Mouse (Mus musculus) heart, adult 2 months (tissue): ENCODE measurements around the gene Arhgap1. TPM values are rescaled to one million over a fixed set of nuclear protein-coding genes. Genes with fewer than 3 reads are reported as not detected.
A peak's percentile ranks its signal among the peaks of the same experiment; 100 is the strongest.

Experiments used
- DNase-seq, 2 experiments: peaks; one replicate each; pipeline ENCODE4 v3.0.0; 2021
- H3K27ac ChIP-seq: fragments of 200-600 bp; 2 replicates; pipeline ENCODE4 v1.8.1; 2022
- H3K27me3 ChIP-seq: fragments of 200-500 bp; 2 replicates; pipeline ENCODE4 v1.6.1; 2012; ENCODE audit warnings: mild to moderate bottlenecking, low read length, inconsistent platforms, mixed read lengths; ENCODE audit not compliant: control insufficient read depth, insufficient read depth
- H3K36me3 ChIP-seq: fragments of 200-500 bp; 2 replicates; pipeline ENCODE4 v1.6.1; 2012; ENCODE audit warnings: low read length, inconsistent platforms; ENCODE audit not compliant: control insufficient read depth, insufficient read depth
- H3K4me1 ChIP-seq: fragments of 200-500 bp; 2 replicates; pipeline ENCODE4 v1.6.1; 2011; ENCODE audit warnings: low read length; ENCODE audit not compliant: control insufficient read depth, insufficient read depth
- H3K4me3 ChIP-seq: fragments of 200-600 bp; 2 replicates; pipeline ENCODE4 v1.8.1; 2022
- H3K79me2 ChIP-seq: fragments of 200-500 bp; replicated peaks from 2 replicates; pipeline ENCODE4 v1.6.1; 2012; ENCODE audit warnings: mild to moderate bottlenecking, inconsistent platforms, low read length, moderate library complexity, mixed read lengths; ENCODE audit not compliant: control insufficient read depth, insufficient read depth
- H3K9ac ChIP-seq: fragments of 200-500 bp; 2 replicates; pipeline ENCODE4 v1.6.1; 2012; ENCODE audit warnings: low read depth, mild to moderate bottlenecking, control low read depth, inconsistent platforms, low read length, mixed read lengths
- CTCF ChIP-seq: fragments of 200-600 bp; IDR thresholded peaks from 2 replicates; pipeline ENCODE4 v1.8.1; 2022; ENCODE audit warnings: antibody characterized with exemption, mild to moderate bottlenecking, moderate library complexity
- EP300 ChIP-seq: fragments of 200-500 bp; IDR thresholded peaks from 2 replicates; pipeline ENCODE4 v1.6.1; 2011; ENCODE audit warnings: low read depth, low read length, control low read depth; ENCODE audit not compliant: insufficient read depth
- POLR2A ChIP-seq: fragments of 200-500 bp; IDR thresholded peaks from 2 replicates; pipeline ENCODE4 v1.6.1; 2011; ENCODE audit warnings: mild to moderate bottlenecking, low read depth, low read length, control low read depth; ENCODE audit not compliant: insufficient read depth
- WGBS: fragments of 180-500 bp; shearing (Covaris S2); methylation state at CpG from one replicate; pipeline ENCODE4 v1.1.7; 2018; 5-methylcytosine and 5-hydroxymethylcytosine counted together
- intact Hi-C: fragments of 180-260 bp; cut with DNase I; formaldehyde crosslinking; loops from one replicate; pipeline ENCODE4 v1.15.1; 2025
- polyA plus RNA-seq: library from polyadenylated mRNA; depleted of rRNA; stranded (reverse); fragments of >200 nt; gene quantifications from 2 replicates; pipeline ENCODE4 v1.2.3, GENCODE M21; 2012
- total RNA-seq, 2 experiments: library from RNA; stranded (reverse); gene quantifications; 2 replicates each; pipeline ENCODE4 v1.2.3; 2021

Gene Arhgap1
- total and polyA plus RNA-seq, 3 experiments, result 18.6 to 39.0 (median 20.7) TPM

GRCm38 (mm10) chr2:91683919-91684318 lies 34.3 kb downstream of the Arhgap1 start:
- TF ChIP-seq EP300 (no peak), CTCF (no peak), POLR2A (no peak)
- no peaks in the 10 kb centered on the region for H3K27me3 ChIP-seq
- intact Hi-C loops, result loop anchor here (5.0 kb wide), 1 partner anchor 93 kb away; no protein-coding TSS in a partner anchor
- H3K4me3 ChIP-seq, result no peak overlapping the region
- H3K9ac ChIP-seq, result no peak overlapping the region
- H3K4me1 ChIP-seq, result no peaks in the 10 kb centered on the region
- H3K27ac ChIP-seq, result no peak overlapping the region
- H3K79me2 ChIP-seq, result no peaks in the 10 kb centered on the region
- H3K36me3 ChIP-seq, result no peaks in the 10 kb centered on the region; the same call in none of the 2 replicates
- WGBS, result 78% methylated on average over 8 of the region's 8 CpGs
- no peak for DNase-seq

GRCm38 (mm10) chr2:91689452-91689851 lies 39.8 kb downstream of the Arhgap1 start:
- Histone ChIP-seq H3K4me3 (no peak overlapping the region), H3K27ac (peak overlapping the region; percentile 43), H3K36me3 (no peaks in the 10 kb centered on the region; the same call in 1 of the 2 replicates), H3K4me1 (no peaks in the 10 kb centered on the region), H3K9ac (no peak overlapping the region), H3K79me2 (no peaks in the 10 kb centered on the region), H3K27me3 (no peaks in the 10 kb centered on the region)
- DNase-seq, result peak; percentile 67 to 79
- WGBS, result 60% methylated on average over 7 of the region's 7 CpGs
- intact Hi-C loops, result no loop called here
- TF ChIP-seq POLR2A, result no peak
- TF ChIP-seq CTCF, result 0 out of 2 replicates have a peak, but pooled peaks have one; percentile 10
- 0 out of 2 replicates have a peak, but pooled peaks have one; percentile 44 for TF ChIP-seq EP300

- intact Hi-C loops, result no loop called here
- Histone ChIP-seq H3K27ac (peak overlapping the region; percentile 56), H3K9ac (no peak overlapping the region), H3K4me3 (no peak overlapping the region), H3K4me1 (peaks cover 4% of the 10 kb centered on the region), H3K27me3 (no peaks in the 10 kb centered on the region), H3K36me3 (peaks cover 18% of the 10 kb centered on the region), H3K79me2 (peaks cover 1% of the 10 kb centered on the region; the same call in 1 of the 2 replicates)
- no peak for TF ChIP-seq CTCF
- TF ChIP-seq EP300, result no peak
- TF ChIP-seq POLR2A, result no peak
- no peak for DNase-seq
- 41% methylated on average over 10 of the region's 10 CpGs for WGBS
Observed at GRCm38 (mm10) chr2:91695436-91696224, 46.0 kb downstream of the Arhgap1 start.

- H3K36me3 ChIP-seq, result peaks cover 18% of the 10 kb centered on the region
- no peak overlapping the region for H3K9ac ChIP-seq
- no peaks in the 10 kb centered on the region for H3K27me3 ChIP-seq
- no peak for TF ChIP-seq EP300
- TF ChIP-seq POLR2A, result no peak
- TF ChIP-seq CTCF, result no peak
- H3K79me2 ChIP-seq, result peaks cover 1% of the 10 kb centered on the region; the same call in 1 of the 2 replicates
- H3K27ac ChIP-seq, result peak overlapping the region; percentile 56
- peaks cover 4% of the 10 kb centered on the region for H3K4me1 ChIP-seq
- 49% methylated on average over 1 of the region's 1 CpGs for WGBS
- no peak overlapping the region for H3K4me3 ChIP-seq
- intact Hi-C loops, result no loop called here
- DNase-seq, result no peak
Observed at GRCm38 (mm10) chr2:91696225-91696590, 46.5 kb downstream of the Arhgap1 start.

- no peak for DNase-seq
- 11% methylated on average over 1 of the region's 1 CpGs for WGBS
- no peak for TF ChIP-seq CTCF
- Histone ChIP-seq H3K9ac (no peak overlapping the region), H3K4me1 (peaks cover 4% of the 10 kb centered on the region), H3K4me3 (no peak overlapping the region), H3K27me3 (no peaks in the 10 kb centered on the region), H3K27ac (peak overlapping the region; percentile 87), H3K36me3 (peaks cover 18% of the 10 kb centered on the region), H3K79me2 (peaks cover 1% of the 10 kb centered on the region; the same call in 1 of the 2 replicates)
- intact Hi-C loops, result no loop called here
Observed at GRCm38 (mm10) chr2:91699225-91699624, 49.6 kb downstream of the Arhgap1 start.

- no peak overlapping the region for H3K9ac ChIP-seq
- no peak for DNase-seq
- peaks cover 1% of the 10 kb centered on the region; the same call in 1 of the 2 replicates for H3K79me2 ChIP-seq
- intact Hi-C loops, result no loop called here
- no peak for TF ChIP-seq EP300
- TF ChIP-seq CTCF, result no peak
- TF ChIP-seq POLR2A, result no peak
- 97% methylated on average over 2 of the region's 2 CpGs for WGBS
- H3K4me3 ChIP-seq, result no peak overlapping the region
- no peaks in the 10 kb centered on the region for H3K27me3 ChIP-seq
- peaks cover 2% of the 10 kb centered on the region; the same call in 1 of the 2 replicates for H3K4me1 ChIP-seq
- peaks cover 9% of the 10 kb centered on the region for H3K36me3 ChIP-seq
- H3K27ac ChIP-seq, result no peak overlapping the region
Observed at GRCm38 (mm10) chr2:91701366-91701765, 51.7 kb downstream of the Arhgap1 start.
